Mouse (Mus musculus) c-Kit-positive CD71-positive TER-119-positive erythroid progenitor cells, embryonic 14.5 days (primary cell): ENCODE measurements around the gene Itga5.
"Not testable (repeated sequence)": the region's sequence is repeated elsewhere in the genome, so short reads cannot be mapped to it uniquely, and the experiment has no call there.

ENCODE experiments used
- DNase-seq: peaks from one replicate; pipeline ENCODE4 v3.0.0-alpha.2; 2013; ENCODE audit warnings: low spot score

Itga5 gene

GRCm38 (mm10) chr15:103366376-103367149 is at the start of gene Itga5:
Itga5 (minus strand) TSS chr15:103366763.
- no peak for DNase-seq

GRCm38 (mm10) chr15:103405586-103405985 is 39.0 kb upstream of the Itga5 start:
- DNase-seq = not testable (repeated sequence)

- no peak for DNase-seq
Observed at GRCm38 (mm10) chr15:103401361-103401760, 34.8 kb upstream of the Itga5 start.

GRCm38 (mm10) chr15:103393577-103393976 is 27.0 kb upstream of the Itga5 start:
- DNase-seq = no peak

GRCm38 (mm10) chr15:103388556-103389145 is 22.1 kb upstream of the Itga5 start:
- no peak for DNase-seq

GRCm38 (mm10) chr15:103383771-103384488 is 17.4 kb upstream of the Itga5 start:
- DNase-seq = no peak

- DNase-seq = no peak
Observed at GRCm38 (mm10) chr15:103382795-103383406, 16.3 kb upstream of the Itga5 start.

GRCm38 (mm10) chr15:103382075-103382474 is 15.5 kb upstream of the Itga5 start:
- no peak for DNase-seq

- no peak for DNase-seq
Observed at GRCm38 (mm10) chr15:103378665-103379356, 12.2 kb upstream of the Itga5 start.

GRCm38 (mm10) chr15:103377752-103378664 is 11.4 kb upstream of the Itga5 start:
- no peak for DNase-seq

GRCm38 (mm10) chr15:103376837-103377269 is 10.3 kb upstream of the Itga5 start:
- no peak for DNase-seq

- DNase-seq = no peak
Observed at GRCm38 (mm10) chr15:103375112-103375800, 8.7 kb upstream of the Itga5 start.

GRCm38 (mm10) chr15:103372461-103372860 is 5.9 kb upstream of the Itga5 start:
- DNase-seq = no peak

GRCm38 (mm10) chr15:103371741-103372140 is 5.2 kb upstream of the Itga5 start:
- no peak for DNase-seq

- DNase-seq = no peak
Observed at GRCm38 (mm10) chr15:103371208-103371607, 4.6 kb upstream of the Itga5 start.

GRCm38 (mm10) chr15:103370462-103370861 is 3.9 kb upstream of the Itga5 start:
- no peak for DNase-seq

- no peak for DNase-seq
Observed at GRCm38 (mm10) chr15:103369123-103369522, 2.6 kb upstream of the Itga5 start.

- no peak for DNase-seq
Observed at GRCm38 (mm10) chr15:103368179-103368940, 1.8 kb upstream of the Itga5 start.
